Mouse (Mus musculus): ENCODE measurements around the gene Gm45902. TPM values are rescaled to one million over a fixed set of nuclear protein-coding genes. Genes with fewer than 3 reads are reported as not detected.

Gene Gm45902
- total RNA-seq (2021): 1 to 10 TPM; 5.6 to 5.7 TPM
- long read RNA-seq, experiment 1, full-length matches to known transcripts: 3 of 4 reads
- long read RNA-seq, experiment 1, partial matches to known transcripts: 1 of 4 reads
- long read RNA-seq, experiment 1, other reads (novel, unspliced or antisense): 0 of 4 reads
- long read RNA-seq, experiment 2, full-length matches to known transcripts: 2 of 2 reads
- long read RNA-seq, experiment 2, partial matches to known transcripts: 0 of 2 reads
- long read RNA-seq, experiment 2, other reads (novel, unspliced or antisense): 0 of 2 reads

- peak; percentile 98 to 99 for DNase-seq (ENCODE audit: low spot score in 2 of 2)
- intact Hi-C loops (cut with DNase I): loop anchor here (1.0 kb wide), 1 partner anchor 38 kb away; the partner anchor contains the start of gene Suv39h2
These were observed at the start of gene Gm45902, which contains the start of the genes Hspa14 and Cdnf for GRCm38 (mm10) chr2:3512552-3513454. Gm45902 (minus strand) TSS chr2:3512790. Hspa14 (minus strand) TSS chr2:3512814. Cdnf (plus strand) TSS chr2:3513030.

GRCm38 (mm10) chr2:3546588-3546987, 34.0 kb upstream of the Gm45902 start:
- DNase-seq (ENCODE audit: low spot score in 2 of 2): peak; percentile 32 to 69
- intact Hi-C loops (cut with DNase I): loop anchor here (2.0 to 5.0 kb wide), 2 partner anchors 221 to 254 kb away; no protein-coding TSS in a partner anchor

- intact Hi-C loops (cut with DNase I): loop anchor here (2.0 to 5.0 kb wide), 2 partner anchors 221 to 255 kb away; no protein-coding TSS in a partner anchor
- no peak for DNase-seq (ENCODE audit: low spot score in 2 of 2)
These were observed 33.5 kb upstream of the Gm45902 start for GRCm38 (mm10) chr2:3546055-3546454.

- intact Hi-C loops (cut with DNase I): no loop called here
- no peak for DNase-seq (ENCODE audit: low spot score in 2 of 2)
These were observed 28.9 kb upstream of the Gm45902 start for GRCm38 (mm10) chr2:3541307-3542079.

GRCm38 (mm10) chr2:3526288-3526687, 13.7 kb upstream of the Gm45902 start:
- no peak for DNase-seq (ENCODE audit: low spot score in 2 of 2)
- intact Hi-C loops (cut with DNase I): no loop called here

- intact Hi-C loops (cut with DNase I): no loop called here
- DNase-seq (ENCODE audit: low spot score in 2 of 2): no peak
These were observed 10.0 kb upstream of the Gm45902 start for GRCm38 (mm10) chr2:3522558-3522957.

GRCm38 (mm10) chr2:3512076-3512475, 514 bp downstream of the Gm45902 start:
- DNase-seq (ENCODE audit: low spot score in 2 of 2): peak; percentile 4 to 14

GRCm38 (mm10) chr2:3500886-3501285, 11.7 kb downstream of the Gm45902 start:
- DNase-seq (ENCODE audit: low spot score in 2 of 2): no peak
- intact Hi-C loops (cut with DNase I): no loop called here

More at GRCm38 (mm10) chr2:3512076-3512475, 514 bp downstream of the Gm45902 start:
- intact Hi-C loops (cut with DNase I): loop anchor here (1.0 kb wide), 1 partner anchor 37 kb away; the partner anchor contains the start of gene Suv39h2

- intact Hi-C loops (cut with DNase I): no loop called here
These were observed 13.0 kb downstream of the Gm45902 start for GRCm38 (mm10) chr2:3499543-3499942.

GRCm38 (mm10) chr2:3493833-3494409, 18.7 kb downstream of the Gm45902 start:
- intact Hi-C loops (cut with DNase I): no loop called here
- no peak for DNase-seq (ENCODE audit: low spot score in 2 of 2)

More at GRCm38 (mm10) chr2:3499543-3499942, 13.0 kb downstream of the Gm45902 start:
- no peak for DNase-seq (ENCODE audit: low spot score in 2 of 2)

GRCm38 (mm10) chr2:3489816-3490215, 22.8 kb downstream of the Gm45902 start:
- no peak for DNase-seq (ENCODE audit: low spot score in 2 of 2)
- intact Hi-C loops (cut with DNase I): no loop called here

- no peak for DNase-seq (ENCODE audit: low spot score in 2 of 2)
- intact Hi-C loops (cut with DNase I): no loop called here
These were observed 32.4 kb downstream of the Gm45902 start for GRCm38 (mm10) chr2:3480239-3480638.

- intact Hi-C loops (cut with DNase I): loop anchor here (1.0 kb wide), 1 partner anchor 37 kb away; the partner anchor contains the start of genes Gm45902 and Hspa14
- no peak for DNase-seq (ENCODE audit: low spot score in 2 of 2)
These were observed 36.8 kb downstream of the Gm45902 start for GRCm38 (mm10) chr2:3475746-3476251.

GRCm38 (mm10) chr2:3474861-3475283, 37.7 kb downstream of the Gm45902 start, which contains the start of gene Suv39h2:
Suv39h2 (minus strand) TSS chr2:3475031.
- intact Hi-C loops (cut with DNase I): loop anchor here (1.0 kb wide), 1 partner anchor 37 kb away; the partner anchor contains the start of genes Gm45902 and Hspa14
- DNase-seq (ENCODE audit: low spot score in 2 of 2): peak; percentile 93 to 97

- intact Hi-C loops (cut with DNase I): no loop called here
These were observed 38.2 kb downstream of the Gm45902 start for GRCm38 (mm10) chr2:3474361-3474805.

GRCm38 (mm10) chr2:3473891-3474290, 38.7 kb downstream of the Gm45902 start:
- intact Hi-C loops (cut with DNase I): no loop called here

More at GRCm38 (mm10) chr2:3474361-3474805, 38.2 kb downstream of the Gm45902 start:
- DNase-seq (ENCODE audit: low spot score in 2 of 2): peak; percentile 70 to 74

GRCm38 (mm10) chr2:3456590-3456989, 56.0 kb downstream of the Gm45902 start:
- no peak for DNase-seq (ENCODE audit: low spot score in 2 of 2)
- intact Hi-C loops (cut with DNase I): no loop called here

More at GRCm38 (mm10) chr2:3473891-3474290, 38.7 kb downstream of the Gm45902 start:
- DNase-seq (ENCODE audit: low spot score in 2 of 2): no peak

Measured in left cerebral cortex, postnatal 14 days (tissue).